Comparison of ENCODE assay signal across 11 mouse cellular contexts in genomic region chr9:118822186-118822555, GRCm38 (mm10).
A peak's percentile ranks its signal among the peaks of the same experiment; 100 is the strongest.
DNase-seq lines count a peak whose midpoint lies in the region; ATAC-seq and TF ChIP-seq lines count a peak whose summit lies in the region.
"Had no signal": no experiment of that assay in that cellular context is flagged by ENCODE, and none has a peak within 500 bp of the region (broad histone marks: within the 10 kb centered on the region; RNA-seq: fewer than 3 reads in every experiment).

No protein-coding gene starts in this region.

- H3K9me3 ChIP-seq in hindbrain, embryonic 10.5 days: no peaks in the 10 kb centered on the region
- H3K9me3 ChIP-seq in hindbrain, embryonic 16.5 days (ENCODE audit: control insufficient read depth, low read length): no peaks in the 10 kb centered on the region
- no peaks in the 10 kb centered on the region for H3K9me3 ChIP-seq in embryonic facial prominence, embryonic 13.5 days
- no peaks in the 10 kb centered on the region for H3K9me3 ChIP-seq in forebrain, postnatal 0 days (ENCODE audit: low read length)
- H3K9me3 ChIP-seq in midbrain, embryonic 12.5 days: no peaks in the 10 kb centered on the region

- WGBS in hindbrain, embryonic 10.5 days: 57% methylated on average over 3 of the region's 3 CpGs
- 55% methylated on average over 3 of the region's 3 CpGs for WGBS in hindbrain, embryonic 16.5 days
- 40% methylated on average over 3 of the region's 3 CpGs for WGBS in embryonic facial prominence, embryonic 13.5 days
- 56% methylated on average over 3 of the region's 3 CpGs for WGBS in forebrain, postnatal 0 days
- 51% methylated on average over 3 of the region's 3 CpGs for WGBS in midbrain, embryonic 12.5 days

- DNase-seq in hindbrain, embryonic 10.5 days (ENCODE audit: low spot score): no peak
- no peak for DNase-seq in forebrain, postnatal 0 days
- no peak for DNase-seq in thymus, postnatal 14 days
- DNase-seq in layer of hippocampus, postnatal 10 days (ENCODE audit: low spot score in 2 of 2): no peak
- no peak for DNase-seq in adipocyte (ENCODE audit: low spot score)
- DNase-seq: lung, adult 2 months; right cerebral cortex, postnatal 25 days had no signal

- H3K27me3 ChIP-seq in hindbrain, embryonic 10.5 days (ENCODE audit: insufficient read depth, poor library complexity, severe bottlenecking): no peaks in the 10 kb centered on the region
- H3K27me3 ChIP-seq in hindbrain, embryonic 16.5 days (replicated peaks; ENCODE audit: control insufficient read depth, insufficient read depth, low read length): no peaks in the 10 kb centered on the region
- no peaks in the 10 kb centered on the region for H3K27me3 ChIP-seq in embryonic facial prominence, embryonic 13.5 days
- H3K27me3 ChIP-seq in forebrain, postnatal 0 days (ENCODE audit: insufficient read depth, low read length): no peaks in the 10 kb centered on the region
- no peaks in the 10 kb centered on the region for H3K27me3 ChIP-seq in midbrain, embryonic 12.5 days

- ATAC-seq in hindbrain, embryonic 16.5 days: no peak
- peak; percentile 45; the same call in 1 of the 2 replicates for ATAC-seq in embryonic facial prominence, embryonic 13.5 days (ENCODE audit: insufficient number of reproducible peaks, insufficient read depth, low FRiP score, low TSS enrichment, low read depth)
- no peak for ATAC-seq in forebrain, postnatal 0 days
- ATAC-seq in midbrain, embryonic 12.5 days (ENCODE audit: low FRiP score, low read depth): no peak

- H3K27ac ChIP-seq in hindbrain, embryonic 10.5 days: peak overlapping the region; percentile 83
- no peak overlapping the region for H3K27ac ChIP-seq in hindbrain, embryonic 16.5 days (ENCODE audit: low read depth, low read length)
- H3K27ac ChIP-seq in embryonic facial prominence, embryonic 13.5 days: peak overlapping the region; percentile 80
- H3K27ac ChIP-seq in forebrain, postnatal 0 days (ENCODE audit: low read depth, low read length): no peak overlapping the region
- H3K27ac ChIP-seq in midbrain, embryonic 12.5 days (replicated peaks): no peak overlapping the region
- H3K27ac ChIP-seq: layer of hippocampus, adult 2 months had no signal

- no peak overlapping the region for H3K9ac ChIP-seq in hindbrain, embryonic 16.5 days (ENCODE audit: low read depth, low read length)
- no peak overlapping the region for H3K9ac ChIP-seq in embryonic facial prominence, embryonic 13.5 days
- no peak overlapping the region for H3K9ac ChIP-seq in forebrain, postnatal 0 days
- H3K9ac ChIP-seq in midbrain, embryonic 12.5 days (replicated peaks): no peak overlapping the region

- no peak for TF ChIP-seq CTCF in forebrain, postnatal 0 days (IDR thresholded peaks at IDR 0.05; ENCODE audit: low read depth)

- H3K4me3 ChIP-seq in hindbrain, embryonic 10.5 days: peak overlapping the region; percentile 34; the same call in 1 of the 2 replicates
- H3K4me3 ChIP-seq in hindbrain, embryonic 16.5 days (ENCODE audit: low read length): no peak overlapping the region
- no peak overlapping the region for H3K4me3 ChIP-seq in embryonic facial prominence, embryonic 13.5 days
- H3K4me3 ChIP-seq in forebrain, postnatal 0 days (ENCODE audit: low read depth, low read length): no peak overlapping the region
- no peak overlapping the region for H3K4me3 ChIP-seq in midbrain, embryonic 12.5 days
- H3K4me3 ChIP-seq: layer of hippocampus, adult 2 months had no signal

- H3K36me3 ChIP-seq in hindbrain, embryonic 10.5 days: no peaks in the 10 kb centered on the region
- no peaks in the 10 kb centered on the region for H3K36me3 ChIP-seq in hindbrain, embryonic 16.5 days (ENCODE audit: control insufficient read depth, insufficient read depth, low read length)
- peaks cover 5% of the 10 kb centered on the region; the same call in 1 of the 2 replicates for H3K36me3 ChIP-seq in embryonic facial prominence, embryonic 13.5 days
- H3K36me3 ChIP-seq in forebrain, postnatal 0 days (ENCODE audit: insufficient read depth): no peaks in the 10 kb centered on the region
- H3K36me3 ChIP-seq in midbrain, embryonic 12.5 days: no peaks in the 10 kb centered on the region

- H3K4me2 ChIP-seq in hindbrain, embryonic 16.5 days (ENCODE audit: low read length): no peak overlapping the region
- H3K4me2 ChIP-seq in embryonic facial prominence, embryonic 13.5 days: peak overlapping the region; percentile 55
- H3K4me2 ChIP-seq in forebrain, postnatal 0 days (ENCODE audit: low read depth): peak overlapping the region; percentile 27; the same call in 1 of the 2 replicates
- H3K4me2 ChIP-seq in midbrain, embryonic 12.5 days (replicated peaks): peak overlapping the region; percentile 45

- H3K4me1 ChIP-seq in hindbrain, embryonic 10.5 days (replicated peaks): peaks cover 19% of the 10 kb centered on the region
- H3K4me1 ChIP-seq in hindbrain, embryonic 16.5 days (ENCODE audit: control insufficient read depth, insufficient read depth, low read depth, low read length): no peaks in the 10 kb centered on the region
- peaks cover 40% of the 10 kb centered on the region for H3K4me1 ChIP-seq in embryonic facial prominence, embryonic 13.5 days
- H3K4me1 ChIP-seq in forebrain, postnatal 0 days (ENCODE audit: insufficient read depth): no peaks in the 10 kb centered on the region
- peaks cover 14% of the 10 kb centered on the region for H3K4me1 ChIP-seq in midbrain, embryonic 12.5 days

Comparison
In these comparisons a context has a peak if more than half of its experiments do, and no peak if none do; other contexts are left out.
1. H3K27ac ChIP-seq: peak in hindbrain, embryonic 10.5 days (single experiment) and embryonic facial prominence, embryonic 13.5 days (single experiment); none in hindbrain, embryonic 16.5 days (single experiment), forebrain, postnatal 0 days (single experiment) and midbrain, embryonic 12.5 days (single experiment).